In genomic region chr5:104662091-104662490, GRCm38 (mm10) we compare ENCODE assay signal across 12 mouse cellular contexts.
"Had no signal": no experiment of that assay in that cellular context is flagged by ENCODE, and none has a peak within 500 bp of the region (broad histone marks: within the 10 kb centered on the region; RNA-seq: fewer than 3 reads in every experiment).

No protein-coding gene starts in this region.

- DNase-seq: kidney, adult 8-10 months; kidney, postnatal 36 days; liver; liver, embryonic 13.5 days; lung, adult 18-20 months; lung, postnatal 36 days; midbrain, embryonic 14.5 days; right cerebral cortex, postnatal 14 days had no signal

- H3K36me3 ChIP-seq: limb, embryonic 12.5 days; liver, embryonic 13.5 days; stomach, embryonic 15.5 days had no signal

- H3K27ac ChIP-seq: kidney, postnatal 0 days; limb, embryonic 12.5 days; liver, embryonic 13.5 days; stomach, embryonic 15.5 days had no signal

- H3K4me3 ChIP-seq: limb, embryonic 12.5 days; liver, embryonic 13.5 days; myocyte; stomach, embryonic 15.5 days had no signal

- H3K4me2 ChIP-seq: limb, embryonic 12.5 days; liver, embryonic 13.5 days; stomach, embryonic 15.5 days had no signal

- H3K4me1 ChIP-seq: limb, embryonic 12.5 days; liver, embryonic 13.5 days; stomach, embryonic 15.5 days had no signal

- H3K9me3 ChIP-seq: stomach, embryonic 15.5 days had no signal

- H3K9ac ChIP-seq: limb, embryonic 12.5 days; liver, embryonic 13.5 days; stomach, embryonic 15.5 days had no signal

- H3K27me3 ChIP-seq: limb, embryonic 12.5 days; liver, embryonic 13.5 days; stomach, embryonic 15.5 days had no signal
